Mouse (Mus musculus) E14TG2a.4 (cell line): ENCODE measurements at regions not wholly inside any gene's neighbourhood (a gene's known extent, or its start where the extent isn't known, plus 50 kb on each side); places are given as distances from the start of the nearest gene placed in this dataset.
"Not testable (repeated sequence)": the region's sequence is repeated elsewhere in the genome, so short reads cannot be mapped to it uniquely, and the experiment has no call there.

Experiments
- CTCF ChIP-seq: conservative IDR thresholded peaks from 2 replicates; pipeline ENCODE4 v1.5.1; 2014; ENCODE audit warnings: low read length
- POU5F1 ChIP-seq: IDR thresholded peaks from 2 replicates; pipeline ENCODE4 v1.6.1; 2014; ENCODE audit warnings: low read length, borderline replicate concordance

GRCm38 (mm10) chr11:40478171-40478570 is 216.8 kb downstream of the Mat2b start:
- TF ChIP-seq CTCF, POU5F1: not testable (repeated sequence)
